Comparison of ENCODE assay signal across 17 mouse cellular contexts in genomic region chr15:11981501-11981900, GRCm38 (mm10). TPM values are rescaled to one million over a fixed set of nuclear protein-coding genes. Genes with fewer than 3 reads are reported as not detected.
A peak's percentile ranks its signal among the peaks of the same experiment; 100 is the strongest.
DNase-seq lines count a peak whose midpoint lies in the region; ATAC-seq and TF ChIP-seq lines count a peak whose summit lies in the region.
"Had no signal": no experiment of that assay in that cellular context is flagged by ENCODE, and none has a peak within 500 bp of the region (broad histone marks: within the 10 kb centered on the region; RNA-seq: fewer than 3 reads in every experiment).

No protein-coding gene starts in this region.

- peak overlapping the region; percentile 79 for H3K27ac ChIP-seq in layer of hippocampus, adult 2 months
- no peak overlapping the region for H3K27ac ChIP-seq in cortical plate, adult 2 months (ENCODE audit: insufficient read depth, low read length)
- H3K27ac ChIP-seq: embryonic facial prominence, embryonic 13.5 days; hindbrain, embryonic 12.5 days; limb, embryonic 13.5 days; midbrain, embryonic 10.5 days; neural tube, embryonic 15.5 days had no signal

- no peak overlapping the region for H3K4me3 ChIP-seq in layer of hippocampus, adult 2 months
- H3K4me3 ChIP-seq in cortical plate, adult 2 months (ENCODE audit: insufficient read depth, low read length), result no peak overlapping the region
- H3K4me3 ChIP-seq: embryonic facial prominence, embryonic 13.5 days; hindbrain, embryonic 12.5 days; limb, embryonic 13.5 days; midbrain, embryonic 10.5 days; neural tube, embryonic 15.5 days had no signal

- peak; percentile 36 for DNase-seq in cerebellum, adult 9-11 months
- DNase-seq in cerebellum, adult 11 months, result no peak
- DNase-seq in layer of hippocampus, adult 2 months (ENCODE audit: low spot score in 2 of 2), result peak; percentile 50 to 81
- no peak for DNase-seq in layer of hippocampus, postnatal 14 days (ENCODE audit: low spot score in 2 of 2)
- DNase-seq in left cerebral cortex, postnatal 25 days (ENCODE audit: low spot score in 2 of 2), result peak; percentile 70 to 90
- no peak for DNase-seq in B cell, adult 2 months
- DNase-seq: cerebellum, postnatal 25 days; kidney, adult 11 months; kidney, postnatal 14 days; liver, postnatal 0 days had no signal

- H3K4me1 ChIP-seq in cortical plate, adult 2 months (ENCODE audit: control insufficient read depth, insufficient read depth, low read length), result peaks cover 9% of the 10 kb centered on the region
- H3K4me1 ChIP-seq: embryonic facial prominence, embryonic 13.5 days; hindbrain, embryonic 12.5 days; limb, embryonic 13.5 days; midbrain, embryonic 10.5 days; neural tube, embryonic 15.5 days had no signal

- TF ChIP-seq POLR2A in cortical plate, adult 2 months (IDR thresholded peaks at IDR 0.05; ENCODE audit: extremely low read depth, insufficient read depth, low read length), result peak; percentile 11; the same call in 1 of the 2 replicates

- TF ChIP-seq CTCF in layer of hippocampus, adult 2 months (conservative IDR thresholded peaks at IDR 0.05), result no peak
- no peak for TF ChIP-seq CTCF in cortical plate, adult 2 months (IDR thresholded peaks at IDR 0.05; ENCODE audit: extremely low read depth, insufficient read depth, low read length)

- no peak for ATAC-seq in megakaryocyte progenitor cell, adult 5-6 weeks (replicated peaks; ENCODE audit: poor library complexity)
- ATAC-seq: liver, postnatal 0 days had no signal

- intact Hi-C loops in left cerebral cortex, postnatal 25 days (cut with DNase I), result loop anchor here (5.0 kb wide), 1 partner anchor 126 kb away; no protein-coding TSS in a partner anchor

RNA-seq across cellular contexts. Expression of gene Sub1, which starts 15.3 kb away (rescaled TPM):
- total RNA-seq in layer of hippocampus, adult 2 months (2021), result 100 to 1,000 TPM; 303 to 321 TPM
- total RNA-seq in layer of hippocampus, postnatal 14 days (2021), result 100 to 1,000 TPM; 295 to 298 TPM
- 202 and 219 TPM in 2 replicates for polyA plus RNA-seq in cortical plate, adult 2 months (2012; rRNA removed)
- total RNA-seq in left cerebral cortex, postnatal 25 days (2021), result 100 to 1,000 TPM; 291 to 330 TPM
- 615 and 783 TPM in 2 replicates for total RNA-seq in megakaryocyte progenitor cell, adult 5-6 weeks (2015)
- 811 and 824 TPM in 2 replicates for total RNA-seq in megakaryocyte progenitor cell, adult 5-6 weeks (2017)

Comparison
In these comparisons a context has a peak if more than half of its experiments do, and no peak if none do; other contexts are left out.
1. DNase-seq: peak in cerebellum, adult 9-11 months (single experiment), layer of hippocampus, adult 2 months (2 of 2) and left cerebral cortex, postnatal 25 days (2 of 2); none in cerebellum, adult 11 months (single experiment), layer of hippocampus, postnatal 14 days (0 of 2) and B cell, adult 2 months (0 of 2).